Mouse (Mus musculus) WW6 (cell line): Measurements from ENCODE around the gene Tor1a.
"Not testable (repeated sequence)": the region's sequence is repeated elsewhere in the genome, so short reads cannot be mapped to it uniquely, and the experiment has no call there.

Experiments used
- DNase-seq: peaks from one replicate; pipeline ENCODE4 v3.0.0-alpha.2; 2013; ENCODE audit warnings: low read depth, low spot score

The Tor1a gene

GRCm38 (mm10) chr2:30918780-30919329 is 48.9 kb downstream of the Tor1a start:
- no peak for DNase-seq

GRCm38 (mm10) chr2:30918126-30918525 is 49.6 kb downstream of the Tor1a start:
- DNase-seq: no peak

- no peak for DNase-seq
Observed at GRCm38 (mm10) chr2:30917649-30918048, 50.1 kb downstream of the Tor1a start.

GRCm38 (mm10) chr2:30915933-30916332 is 51.8 kb downstream of the Tor1a start:
- DNase-seq: not testable (repeated sequence)

- no peak for DNase-seq
Observed at GRCm38 (mm10) chr2:30915376-30915775, 52.4 kb downstream of the Tor1a start.

- no peak for DNase-seq
Observed at GRCm38 (mm10) chr2:30914836-30915235, 52.9 kb downstream of the Tor1a start.

GRCm38 (mm10) chr2:30913022-30913421 is 54.7 kb downstream of the Tor1a start:
- no peak for DNase-seq

GRCm38 (mm10) chr2:30912291-30912773 is 55.4 kb downstream of the Tor1a start:
- no peak for DNase-seq
